Mouse (Mus musculus): ENCODE data around the gene Aspg. TPM values are rescaled to one million over a fixed set of nuclear protein-coding genes. Genes with fewer than 3 reads are reported as not detected.

The Aspg gene
- polyA plus RNA-seq, 1 experiment = 4.4 TPM

- Histone ChIP-seq H3K4me1 (ENCODE audit: control insufficient read depth, insufficient read depth, low read length) (peaks cover 7% of the 10 kb centered on the region), H3K27ac (ENCODE audit: insufficient read depth, low read length) (no peak overlapping the region), H3K4me3 (ENCODE audit: insufficient read depth, low read length) (no peak overlapping the region)
- no peak for TF ChIP-seq CTCF (IDR thresholded peaks at IDR 0.05; ENCODE audit: extremely low read depth, insufficient read depth, low read length)
- no peak for TF ChIP-seq POLR2A (IDR thresholded peaks at IDR 0.05; ENCODE audit: extremely low read depth, insufficient read depth, low read length)
Measured at GRCm38 (mm10) chr12:112094261-112094880, 12.1 kb upstream of the Aspg start.

GRCm38 (mm10) chr12:112096051-112096732 is 10.3 kb upstream of the Aspg start:
- TF ChIP-seq CTCF (IDR thresholded peaks at IDR 0.05; ENCODE audit: extremely low read depth, insufficient read depth, low read length) (no peak), POLR2A (IDR thresholded peaks at IDR 0.05; ENCODE audit: extremely low read depth, insufficient read depth, low read length) (no peak)
- H3K4me1 ChIP-seq (ENCODE audit: control insufficient read depth, insufficient read depth, low read length) = peaks cover 4% of the 10 kb centered on the region
- H3K4me3 ChIP-seq (ENCODE audit: insufficient read depth, low read length) = no peak overlapping the region
- H3K27ac ChIP-seq (ENCODE audit: insufficient read depth, low read length) = no peak overlapping the region

DNA sequence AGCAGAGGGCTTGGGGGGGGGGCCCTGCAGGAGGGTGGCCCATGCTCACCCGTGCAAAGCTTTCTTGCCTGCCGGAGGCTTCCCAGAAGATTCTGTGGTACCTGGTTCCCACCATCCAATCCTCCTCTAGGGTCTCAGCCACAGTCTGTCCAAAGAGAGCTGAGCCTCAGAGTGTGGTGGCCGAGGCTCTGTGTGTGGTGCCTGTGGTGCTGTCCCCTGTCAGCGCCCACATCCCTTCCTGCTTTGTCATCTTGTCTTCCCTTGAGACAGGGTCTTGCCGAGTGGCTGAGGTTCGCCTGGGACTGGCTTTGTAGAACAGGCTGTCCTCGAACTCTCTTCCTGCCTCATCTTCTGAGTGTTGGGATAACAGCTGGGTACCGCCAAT is 9.8 kb upstream of the Aspg start:
- Histone ChIP-seq H3K4me1 (ENCODE audit: control insufficient read depth, insufficient read depth, low read length) (peaks cover 4% of the 10 kb centered on the region), H3K4me3 (ENCODE audit: insufficient read depth, low read length) (no peak overlapping the region), H3K27ac (ENCODE audit: insufficient read depth, low read length) (no peak overlapping the region)
- TF ChIP-seq CTCF (IDR thresholded peaks at IDR 0.05; ENCODE audit: extremely low read depth, insufficient read depth, low read length) (no peak), POLR2A (IDR thresholded peaks at IDR 0.05; ENCODE audit: extremely low read depth, insufficient read depth, low read length) (no peak)

DNA sequence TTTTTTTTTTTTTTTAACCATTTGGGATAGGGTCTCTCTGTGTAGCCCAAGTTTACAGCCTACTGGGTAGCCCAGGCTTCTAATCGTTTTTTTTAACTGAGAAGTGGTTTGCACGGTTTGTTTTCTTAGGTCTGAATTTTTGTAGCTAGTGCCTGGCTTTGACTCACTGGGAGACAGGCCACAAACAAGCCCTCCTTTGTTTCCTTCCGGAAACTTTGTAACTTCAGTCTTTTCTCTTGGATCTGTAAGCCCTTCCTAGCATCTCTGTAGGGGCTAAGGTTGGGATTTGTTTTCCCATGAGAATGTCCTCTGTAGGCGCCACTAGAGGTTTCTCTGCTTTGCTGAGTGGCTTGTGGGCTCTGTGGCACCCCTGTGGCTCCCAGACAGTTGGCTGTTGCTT is 6.4 kb upstream of the Aspg start:
- peaks cover 4% of the 10 kb centered on the region for H3K4me1 ChIP-seq (ENCODE audit: control insufficient read depth, insufficient read depth, low read length)
- no peak overlapping the region for H3K4me3 ChIP-seq (ENCODE audit: insufficient read depth, low read length)
- H3K27ac ChIP-seq (ENCODE audit: insufficient read depth, low read length) = no peak overlapping the region

DNA sequence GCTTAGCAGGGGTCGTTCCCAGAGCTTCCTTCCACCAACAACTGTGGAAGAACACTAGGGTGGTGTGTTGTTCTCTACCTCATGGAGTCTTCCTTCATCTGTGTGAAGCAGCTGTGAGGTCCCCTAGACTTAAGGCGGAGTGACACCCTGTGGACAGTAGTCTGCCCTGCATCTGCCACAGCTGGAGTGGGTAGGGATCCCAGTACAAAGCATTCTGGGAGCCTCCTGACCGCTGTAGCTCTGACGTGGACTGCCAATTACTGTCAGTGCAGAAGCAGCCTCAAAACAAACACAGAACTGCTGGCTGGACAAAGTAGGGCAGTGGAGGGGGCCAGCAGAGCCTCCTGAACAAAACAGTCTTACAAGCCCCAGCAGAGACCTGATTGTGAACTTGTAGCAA is 5.4 kb upstream of the Aspg start:
- TF ChIP-seq CTCF (IDR thresholded peaks at IDR 0.05; ENCODE audit: extremely low read depth, insufficient read depth, low read length) (no peak), POLR2A (IDR thresholded peaks at IDR 0.05; ENCODE audit: extremely low read depth, insufficient read depth, low read length) (no peak)
- H3K27ac ChIP-seq (ENCODE audit: insufficient read depth, low read length) = no peak overlapping the region
- H3K4me1 ChIP-seq (ENCODE audit: control insufficient read depth, insufficient read depth, low read length) = peaks cover 4% of the 10 kb centered on the region
- no peak overlapping the region for H3K4me3 ChIP-seq (ENCODE audit: insufficient read depth, low read length)

More for the DNA sequence above, 6.4 kb upstream of the Aspg start:
- TF ChIP-seq CTCF (IDR thresholded peaks at IDR 0.05; ENCODE audit: extremely low read depth, insufficient read depth, low read length) (no peak), POLR2A (IDR thresholded peaks at IDR 0.05; ENCODE audit: extremely low read depth, insufficient read depth, low read length) (no peak)

DNA sequence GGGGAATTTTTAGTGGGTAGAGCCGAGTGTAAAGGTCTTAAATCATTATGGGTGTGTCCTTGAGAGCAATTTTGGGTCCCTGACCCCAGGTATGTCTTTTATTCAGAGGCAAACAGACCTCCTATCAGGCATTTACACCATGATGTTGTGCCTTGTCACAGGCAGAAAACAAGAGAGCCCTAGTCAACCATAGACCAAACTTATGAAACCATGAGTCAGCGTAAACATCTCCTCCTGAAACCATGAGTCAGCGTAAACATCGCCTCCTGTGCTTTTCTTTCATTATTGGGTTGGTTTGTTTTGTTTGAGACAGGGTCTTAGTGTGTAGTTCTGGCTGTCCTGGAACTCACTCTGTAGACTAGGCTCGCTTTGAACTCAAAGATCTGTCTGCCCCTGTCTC is 3.3 kb upstream of the Aspg start:
- Histone ChIP-seq H3K27ac (ENCODE audit: insufficient read depth, low read length) (no peak overlapping the region), H3K4me1 (ENCODE audit: control insufficient read depth, insufficient read depth, low read length) (no peaks in the 10 kb centered on the region), H3K4me3 (ENCODE audit: insufficient read depth, low read length) (no peak overlapping the region)
- TF ChIP-seq POLR2A (IDR thresholded peaks at IDR 0.05; ENCODE audit: extremely low read depth, insufficient read depth, low read length) (no peak), CTCF (IDR thresholded peaks at IDR 0.05; ENCODE audit: extremely low read depth, insufficient read depth, low read length) (no peak)

- no peak for TF ChIP-seq CTCF (IDR thresholded peaks at IDR 0.05; ENCODE audit: extremely low read depth, insufficient read depth, low read length)
- no peak for TF ChIP-seq POLR2A (IDR thresholded peaks at IDR 0.05; ENCODE audit: extremely low read depth, insufficient read depth, low read length)
- H3K27ac ChIP-seq (ENCODE audit: insufficient read depth, low read length) = no peak overlapping the region
- no peaks in the 10 kb centered on the region for H3K4me1 ChIP-seq (ENCODE audit: control insufficient read depth, insufficient read depth, low read length)
- H3K4me3 ChIP-seq (ENCODE audit: insufficient read depth, low read length) = no peak overlapping the region
Measured at GRCm38 (mm10) chr12:112104890-112105289, 1.6 kb upstream of the Aspg start.

- Histone ChIP-seq H3K4me1 (ENCODE audit: control insufficient read depth, insufficient read depth, low read length) (no peaks in the 10 kb centered on the region), H3K4me3 (ENCODE audit: insufficient read depth, low read length) (no peak overlapping the region), H3K27ac (ENCODE audit: insufficient read depth, low read length) (no peak overlapping the region)
- TF ChIP-seq CTCF (IDR thresholded peaks at IDR 0.05; ENCODE audit: extremely low read depth, insufficient read depth, low read length) = no peak
- TF ChIP-seq POLR2A (IDR thresholded peaks at IDR 0.05; ENCODE audit: extremely low read depth, insufficient read depth, low read length) = no peak
Measured at GRCm38 (mm10) chr12:112107685-112108084, 1.2 kb downstream of the Aspg start.

- TF ChIP-seq CTCF (IDR thresholded peaks at IDR 0.05; ENCODE audit: extremely low read depth, insufficient read depth, low read length) = no peak
- TF ChIP-seq POLR2A (IDR thresholded peaks at IDR 0.05; ENCODE audit: extremely low read depth, insufficient read depth, low read length) = no peak
- no peaks in the 10 kb centered on the region for H3K4me1 ChIP-seq (ENCODE audit: control insufficient read depth, insufficient read depth, low read length)
- no peak overlapping the region for H3K27ac ChIP-seq (ENCODE audit: insufficient read depth, low read length)
- no peak overlapping the region for H3K4me3 ChIP-seq (ENCODE audit: insufficient read depth, low read length)
Measured at GRCm38 (mm10) chr12:112108696-112109445, 2.4 kb downstream of the Aspg start.

Measured in cortical plate, adult 2 months (tissue).